Mouse (Mus musculus): Measurements from ENCODE around the gene Fam168a. TPM values are rescaled to one million over a fixed set of nuclear protein-coding genes. Genes with fewer than 3 reads are reported as not detected.

Gene Fam168a
- polyA plus RNA-seq, 1 experiment from 2014 or later: 13.2 TPM

DNA sequence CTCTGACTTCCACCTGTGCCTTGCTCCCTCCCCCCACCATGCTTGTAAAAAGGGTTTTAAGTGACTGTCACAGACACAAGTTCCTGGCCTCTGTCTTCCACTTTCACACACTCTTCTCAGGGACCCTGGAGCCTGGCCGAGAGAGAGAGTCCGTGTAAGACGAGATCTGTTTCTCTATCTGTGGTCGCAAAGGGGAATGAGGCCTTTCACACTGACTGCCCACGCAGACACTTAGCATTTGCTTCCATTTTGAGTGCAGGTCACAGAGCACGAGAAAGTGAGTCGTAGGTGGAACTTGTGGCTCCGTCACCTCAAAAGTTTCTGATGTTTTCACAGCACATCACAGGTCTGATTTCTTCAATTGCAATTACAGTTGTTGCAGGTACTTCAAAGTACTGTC lies 13.2 kb upstream of the Fam168a start:
- H3K9me3 ChIP-seq (ENCODE audit: control insufficient read depth): no peaks in the 10 kb centered on the region
- H3K36me3 ChIP-seq (ENCODE audit: control insufficient read depth, insufficient read depth): no peaks in the 10 kb centered on the region
- H3K27me3 ChIP-seq (replicated peaks; ENCODE audit: control insufficient read depth, insufficient read depth, low read length): no peaks in the 10 kb centered on the region
- no peak overlapping the region for H3K4me3 ChIP-seq (ENCODE audit: low read depth, low read length)
- ATAC-seq: no peak
- H3K27ac ChIP-seq (ENCODE audit: low read depth, low read length): no peak overlapping the region
- 75% methylated on average over 8 of the region's 8 CpGs for WGBS
- H3K9ac ChIP-seq (ENCODE audit: low read depth, low read length): no peak overlapping the region
- no peak for TF ChIP-seq CTCF (IDR thresholded peaks at IDR 0.05; ENCODE audit: low read depth)
- no peak overlapping the region for H3K4me2 ChIP-seq (replicated peaks; ENCODE audit: low read depth)
- H3K4me1 ChIP-seq (replicated peaks; ENCODE audit: control insufficient read depth, insufficient read depth, low read length): no peaks in the 10 kb centered on the region

DNA sequence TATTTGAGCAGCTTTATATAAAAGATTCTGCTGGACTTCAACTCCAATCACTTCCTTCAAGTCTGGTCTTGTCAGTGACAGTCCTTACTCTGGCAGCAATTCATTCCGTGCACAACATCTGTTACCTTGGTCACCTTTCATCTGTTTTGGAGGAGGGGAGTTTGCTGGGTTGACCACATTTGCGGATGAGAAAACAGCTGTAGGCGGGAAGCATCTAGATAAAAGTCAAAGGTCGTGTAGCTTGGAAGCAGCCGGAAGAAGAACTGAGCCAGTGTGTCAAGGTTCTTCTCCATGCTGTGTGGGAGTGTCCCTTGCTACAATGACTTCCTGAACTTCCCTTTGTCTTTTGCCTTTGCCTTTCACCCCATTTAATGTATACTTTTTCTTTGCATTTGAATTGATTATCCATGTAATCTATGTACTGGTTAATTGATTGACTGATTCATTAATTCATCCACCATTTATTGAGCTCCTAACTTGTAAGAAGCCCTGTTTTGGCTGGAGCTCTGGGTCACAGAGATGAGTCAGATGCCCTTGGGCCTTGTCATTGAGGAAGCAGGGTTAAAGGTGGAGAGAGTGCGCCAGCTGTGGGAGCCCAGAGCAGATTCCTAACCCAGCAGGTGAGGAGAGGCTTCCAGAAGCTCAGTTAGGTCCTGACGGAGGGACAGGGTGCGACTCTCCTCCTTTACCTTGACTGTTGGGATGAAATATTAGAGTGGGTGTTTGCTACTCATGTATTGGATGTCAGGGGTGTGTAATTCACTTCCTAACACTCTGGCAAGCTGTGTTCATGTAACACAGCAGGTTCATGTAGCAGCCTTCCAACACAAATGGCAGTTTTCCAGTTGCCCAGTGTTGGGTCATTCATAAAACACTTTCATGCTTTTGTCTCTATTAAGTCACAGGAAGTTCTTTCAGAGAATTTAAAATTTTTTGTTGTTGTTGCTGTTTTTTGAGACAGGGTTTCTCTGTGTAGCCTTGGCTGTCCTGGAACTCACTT lies 6.4 kb upstream of the Fam168a start:
- no peak overlapping the region for H3K27ac ChIP-seq (ENCODE audit: low read depth, low read length)
- WGBS: 51% methylated on average over 8 of the region's 8 CpGs
- no peak overlapping the region for H3K4me3 ChIP-seq (ENCODE audit: low read depth, low read length)
- no peak overlapping the region for H3K9ac ChIP-seq (ENCODE audit: low read depth, low read length)
- no peak overlapping the region for H3K4me2 ChIP-seq (replicated peaks; ENCODE audit: low read depth)
- H3K27me3 ChIP-seq (replicated peaks; ENCODE audit: control insufficient read depth, insufficient read depth, low read length): no peaks in the 10 kb centered on the region
- H3K4me1 ChIP-seq (replicated peaks; ENCODE audit: control insufficient read depth, insufficient read depth, low read length): no peaks in the 10 kb centered on the region
- no peak for ATAC-seq
- no peaks in the 10 kb centered on the region for H3K9me3 ChIP-seq (ENCODE audit: control insufficient read depth)
- no peaks in the 10 kb centered on the region for H3K36me3 ChIP-seq (ENCODE audit: control insufficient read depth, insufficient read depth)
- no peak for TF ChIP-seq CTCF (IDR thresholded peaks at IDR 0.05; ENCODE audit: low read depth)

DNA sequence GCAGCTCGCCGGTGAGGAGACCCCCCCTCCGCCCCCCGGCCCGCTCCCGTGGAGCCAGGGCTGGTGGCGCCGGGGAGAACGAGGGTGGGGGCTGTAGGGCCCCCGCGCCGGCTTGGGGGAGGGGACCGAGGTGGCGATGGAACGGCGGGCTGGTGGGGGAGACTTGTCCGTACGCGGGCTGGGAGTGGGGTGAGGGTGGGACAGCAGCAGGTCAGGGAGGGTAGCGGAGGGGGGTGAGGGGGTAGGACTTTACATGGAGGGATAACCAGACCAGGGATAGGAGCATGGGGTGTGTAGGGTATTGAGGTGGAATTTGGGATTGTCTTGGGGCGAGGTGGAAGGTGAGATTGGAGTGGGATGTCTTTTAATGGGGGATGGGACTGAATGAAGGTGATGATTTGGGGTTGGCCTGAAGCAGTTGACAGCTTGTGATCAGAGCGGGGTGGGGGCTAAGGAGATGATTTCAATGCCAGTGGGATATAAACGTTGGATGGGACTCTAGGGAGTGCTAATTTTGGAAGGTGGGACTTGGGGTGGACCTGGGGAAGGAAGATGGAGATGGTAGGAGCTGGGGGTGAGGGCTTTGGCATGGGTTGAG lies 547 bp downstream of the Fam168a start:
- H3K27ac ChIP-seq (ENCODE audit: low read depth, low read length): peak overlapping the region; percentile 76
- WGBS: 1% methylated on average over 21 of the region's 23 CpGs
- H3K36me3 ChIP-seq (ENCODE audit: control insufficient read depth, insufficient read depth): no peaks in the 10 kb centered on the region
- no peaks in the 10 kb centered on the region for H3K27me3 ChIP-seq (replicated peaks; ENCODE audit: control insufficient read depth, insufficient read depth, low read length)
- H3K9ac ChIP-seq (ENCODE audit: low read depth, low read length): peak overlapping the region; percentile 85
- no peaks in the 10 kb centered on the region for H3K9me3 ChIP-seq (ENCODE audit: control insufficient read depth)
- no peak for ATAC-seq
- TF ChIP-seq CTCF (IDR thresholded peaks at IDR 0.05; ENCODE audit: low read depth): no peak
- H3K4me2 ChIP-seq (replicated peaks; ENCODE audit: low read depth): peak overlapping the region; percentile 89
- H3K4me1 ChIP-seq (replicated peaks; ENCODE audit: control insufficient read depth, insufficient read depth, low read length): 0 out of 2 replicates have a peak, but pooled peaks cover 6% of the 10 kb centered on the region
- peak overlapping the region; percentile 85 for H3K4me3 ChIP-seq (ENCODE audit: low read depth, low read length)

DNA sequence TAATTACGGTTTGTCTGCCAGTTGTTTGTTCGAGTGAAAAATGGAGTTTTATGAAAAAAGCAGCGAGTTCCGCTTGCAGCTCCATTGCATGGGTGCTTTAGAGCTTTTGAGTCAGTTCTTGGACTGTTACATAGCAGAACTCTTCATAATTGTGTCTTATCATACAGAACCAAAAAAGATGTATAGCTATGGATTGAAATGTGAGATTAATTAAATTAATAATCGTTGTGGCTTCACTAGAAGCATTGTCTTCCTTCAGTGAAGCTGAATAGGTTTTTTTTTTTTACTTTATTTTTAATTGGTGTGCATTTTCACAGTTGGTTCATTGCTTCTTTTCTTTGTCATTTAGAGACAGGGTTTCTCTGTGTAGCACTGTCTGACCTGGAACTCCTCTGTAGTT lies 12.3 kb downstream of the Fam168a start:
- no peaks in the 10 kb centered on the region for H3K36me3 ChIP-seq (ENCODE audit: control insufficient read depth, insufficient read depth)
- no peak overlapping the region for H3K27ac ChIP-seq (ENCODE audit: low read depth, low read length)
- H3K4me2 ChIP-seq (replicated peaks; ENCODE audit: low read depth): no peak overlapping the region
- H3K27me3 ChIP-seq (replicated peaks; ENCODE audit: control insufficient read depth, insufficient read depth, low read length): no peaks in the 10 kb centered on the region
- H3K9me3 ChIP-seq (ENCODE audit: control insufficient read depth): no peaks in the 10 kb centered on the region
- H3K9ac ChIP-seq (ENCODE audit: low read depth, low read length): no peak overlapping the region
- no peak overlapping the region for H3K4me3 ChIP-seq (ENCODE audit: low read depth, low read length)
- 94% methylated on average over 5 of the region's 5 CpGs for WGBS
- H3K4me1 ChIP-seq (replicated peaks; ENCODE audit: control insufficient read depth, insufficient read depth, low read length): no peaks in the 10 kb centered on the region
- ATAC-seq: no peak
- no peak for TF ChIP-seq CTCF (IDR thresholded peaks at IDR 0.05; ENCODE audit: low read depth)

DNA sequence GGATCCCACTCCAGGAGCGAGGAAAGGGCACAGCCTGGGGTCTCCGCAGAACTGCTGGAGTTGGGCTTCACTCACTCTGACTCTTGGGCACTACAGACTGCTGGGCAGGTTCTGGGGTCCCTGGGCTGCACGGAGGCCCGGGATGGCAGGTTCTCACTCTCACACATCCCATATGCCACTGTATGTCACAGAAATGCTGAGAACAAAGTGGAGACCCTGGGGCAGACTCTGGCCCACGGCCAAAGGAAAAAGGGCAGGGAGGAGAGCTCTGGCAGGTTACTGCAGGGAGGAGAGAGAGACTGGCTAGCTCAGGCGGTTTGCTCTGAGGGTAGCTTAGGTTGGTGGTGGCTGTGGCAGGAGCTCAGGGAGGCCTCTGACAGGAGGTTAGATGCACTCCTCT lies 15.8 kb downstream of the Fam168a start:
- Histone ChIP-seq H3K4me2 (replicated peaks; ENCODE audit: low read depth) (no peak overlapping the region), H3K4me3 (ENCODE audit: low read depth, low read length) (no peak overlapping the region), H3K27me3 (replicated peaks; ENCODE audit: control insufficient read depth, insufficient read depth, low read length) (no peaks in the 10 kb centered on the region), H3K36me3 (ENCODE audit: control insufficient read depth, insufficient read depth) (no peaks in the 10 kb centered on the region), H3K4me1 (replicated peaks; ENCODE audit: control insufficient read depth, insufficient read depth, low read length) (no peaks in the 10 kb centered on the region), H3K9me3 (ENCODE audit: control insufficient read depth) (no peaks in the 10 kb centered on the region), H3K9ac (ENCODE audit: low read depth, low read length) (no peak overlapping the region), H3K27ac (ENCODE audit: low read depth, low read length) (no peak overlapping the region)
- TF ChIP-seq CTCF (IDR thresholded peaks at IDR 0.05; ENCODE audit: low read depth): no peak
- ATAC-seq: no peak
- WGBS: 84% methylated on average over 6 of the region's 6 CpGs

DNA sequence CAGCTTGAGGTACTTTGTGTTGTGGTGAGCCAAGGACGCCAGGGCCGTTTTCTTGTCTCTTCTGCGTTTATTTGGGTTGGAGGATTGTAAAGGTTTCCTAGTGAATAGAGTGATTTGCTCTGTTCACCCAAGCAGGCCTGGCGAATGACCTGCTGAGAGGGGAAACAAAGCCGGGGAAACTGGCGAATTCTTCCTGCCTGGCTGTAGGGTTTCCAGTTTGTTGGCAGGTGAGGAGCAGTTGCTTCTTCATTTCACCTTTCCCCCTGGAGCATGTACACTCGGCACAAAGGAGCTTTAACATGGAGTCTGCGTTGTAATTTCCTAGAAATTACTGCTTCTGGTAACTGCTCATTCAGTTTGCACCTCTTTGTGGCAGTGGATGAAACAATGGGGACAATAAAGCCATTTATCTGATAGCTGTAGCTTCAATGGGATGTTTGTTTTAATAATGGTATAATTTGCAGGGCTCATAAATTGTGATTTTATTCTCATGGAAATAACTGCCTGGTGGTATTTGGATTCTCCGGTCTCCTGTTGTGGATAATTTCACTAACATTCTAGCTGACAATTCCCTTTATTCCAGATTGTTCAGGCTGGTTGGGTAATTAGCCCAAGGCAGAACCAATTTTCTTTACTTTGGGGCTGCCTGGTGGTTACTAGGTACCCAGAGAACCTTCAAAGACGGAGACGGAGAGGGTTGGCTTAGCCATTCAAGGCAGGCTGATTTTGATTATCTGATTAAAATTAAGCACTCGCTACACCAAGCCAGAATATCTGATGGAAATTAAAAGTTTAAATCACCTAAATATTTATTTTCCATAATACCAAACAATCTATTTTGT lies 17.2 kb downstream of the Fam168a start:
- Histone ChIP-seq H3K4me3 (ENCODE audit: low read depth, low read length) (no peak overlapping the region), H3K4me2 (replicated peaks; ENCODE audit: low read depth) (no peak overlapping the region), H3K27ac (ENCODE audit: low read depth, low read length) (no peak overlapping the region), H3K4me1 (replicated peaks; ENCODE audit: control insufficient read depth, insufficient read depth, low read length) (no peaks in the 10 kb centered on the region), H3K9ac (ENCODE audit: low read depth, low read length) (no peak overlapping the region), H3K27me3 (replicated peaks; ENCODE audit: control insufficient read depth, insufficient read depth, low read length) (no peaks in the 10 kb centered on the region), H3K9me3 (ENCODE audit: control insufficient read depth) (no peaks in the 10 kb centered on the region), H3K36me3 (ENCODE audit: control insufficient read depth, insufficient read depth) (no peaks in the 10 kb centered on the region)
- TF ChIP-seq CTCF (IDR thresholded peaks at IDR 0.05; ENCODE audit: low read depth): no peak
- ATAC-seq: no peak
- 59% methylated on average over 12 of the region's 12 CpGs for WGBS
